Mouse (Mus musculus) urinary bladder, adult 2 months (tissue): ENCODE measurements around the gene Orc1. TPM values are rescaled to one million over a fixed set of nuclear protein-coding genes. Genes with fewer than 3 reads are reported as not detected.
A peak's percentile ranks its signal among the peaks of the same experiment; 100 is the strongest.

Experiments used
- DNase-seq: peaks from one replicate; pipeline ENCODE4 v3.0.0; 2022; ENCODE audit warnings: low spot score
- polyA plus RNA-seq: library from polyadenylated mRNA; depleted of rRNA; stranded (reverse); fragments of >200 nt; gene quantifications from 2 replicates; pipeline ENCODE4 v1.2.3, GENCODE M21; 2012; rRNA removed

Orc1 gene
- 0.27 and 0.34 TPM in 2 replicates for polyA plus RNA-seq

GRCm38 (mm10) chr4:108578840-108579742 is at the start of gene Orc1, which contains the start of gene Prpf38a:
Gene Orc1, plus strand, starts transcription at chr4:108579423.
Gene Prpf38a, minus strand, starts transcription at chr4:108579336.
- DNase-seq: peak; percentile 87

- no peak for DNase-seq
Measured at GRCm38 (mm10) chr4:108539701-108540100, 39.5 kb upstream of the Orc1 start.

GRCm38 (mm10) chr4:108565026-108565425 is 14.2 kb upstream of the Orc1 start:
- DNase-seq: no peak

GRCm38 (mm10) chr4:108572644-108573043 is 6.6 kb upstream of the Orc1 start:
- DNase-seq: no peak

- DNase-seq: no peak
Measured at GRCm38 (mm10) chr4:108579743-108580411, 654 bp downstream of the Orc1 start.

- no peak for DNase-seq
Measured at GRCm38 (mm10) chr4:108593376-108593775, 14.2 kb downstream of the Orc1 start.

- DNase-seq: no peak
Measured at GRCm38 (mm10) chr4:108595785-108596184, 16.6 kb downstream of the Orc1 start.

GRCm38 (mm10) chr4:108598306-108598705 is 19.1 kb downstream of the Orc1 start:
- DNase-seq: no peak

- no peak for DNase-seq
Measured at GRCm38 (mm10) chr4:108601870-108602269, 22.6 kb downstream of the Orc1 start.

- no peak for DNase-seq
Measured at GRCm38 (mm10) chr4:108608651-108609050, 29.4 kb downstream of the Orc1 start.

- no peak for DNase-seq
Measured at GRCm38 (mm10) chr4:108610935-108611334, 31.7 kb downstream of the Orc1 start.

- DNase-seq: no peak
Measured at GRCm38 (mm10) chr4:108618586-108618985, 39.4 kb downstream of the Orc1 start.

- DNase-seq: no peak
Measured at GRCm38 (mm10) chr4:108619165-108619564, 39.9 kb downstream of the Orc1 start.

- DNase-seq: peak; percentile 85
Measured at GRCm38 (mm10) chr4:108619587-108620341, 40.5 kb downstream of the Orc1 start, which contains the start of gene Cc2d1b. Gene Cc2d1b, plus strand, starts transcription at chr4:108619940.

GRCm38 (mm10) chr4:108620536-108620935 is 41.3 kb downstream of the Orc1 start:
- no peak for DNase-seq

- no peak for DNase-seq
Measured at GRCm38 (mm10) chr4:108621504-108621903, 42.3 kb downstream of the Orc1 start.

- DNase-seq: no peak
Measured at GRCm38 (mm10) chr4:108627066-108627465, 47.8 kb downstream of the Orc1 start.

GRCm38 (mm10) chr4:108629363-108629880 is 50.2 kb downstream of the Orc1 start:
- DNase-seq: no peak

- DNase-seq: no peak
Measured at GRCm38 (mm10) chr4:108630096-108630495, 50.9 kb downstream of the Orc1 start.

- DNase-seq: no peak
Measured at GRCm38 (mm10) chr4:108631616-108632015, 52.4 kb downstream of the Orc1 start.

- no peak for DNase-seq
Measured at GRCm38 (mm10) chr4:108633703-108634102, 54.5 kb downstream of the Orc1 start.

GRCm38 (mm10) chr4:108634696-108635095 is 55.5 kb downstream of the Orc1 start:
- DNase-seq: no peak
